Mouse (Mus musculus) hematopoietic stem cell, adult 5-6 weeks (primary cell): ENCODE measurements at regions not wholly inside any gene's neighbourhood (a gene's known extent, or its start where the extent isn't known, plus 50 kb on each side); places are given as distances from the start of the nearest gene placed in this dataset.

Experiments used
- ATAC-seq, 2 experiments: fragments of 125-278 bp in 1 of 2; replicated peaks in 1 of 2; 2 replicates each; pipeline ENCODE4 v1.8.0; 2016 to 2017; ENCODE audit warnings: inconsistent platforms in 2 of 2, mild to moderate bottlenecking in 2 of 2, moderate number of reproducible peaks in 2 of 2, low read depth in 1 of 2, moderate TSS enrichment in 1 of 2; ENCODE audit not compliant: low FRiP score in 2 of 2, poor library complexity in 2 of 2, severe bottlenecking in 2 of 2, insufficient read depth in 1 of 2, low TSS enrichment in 1 of 2

DNA sequence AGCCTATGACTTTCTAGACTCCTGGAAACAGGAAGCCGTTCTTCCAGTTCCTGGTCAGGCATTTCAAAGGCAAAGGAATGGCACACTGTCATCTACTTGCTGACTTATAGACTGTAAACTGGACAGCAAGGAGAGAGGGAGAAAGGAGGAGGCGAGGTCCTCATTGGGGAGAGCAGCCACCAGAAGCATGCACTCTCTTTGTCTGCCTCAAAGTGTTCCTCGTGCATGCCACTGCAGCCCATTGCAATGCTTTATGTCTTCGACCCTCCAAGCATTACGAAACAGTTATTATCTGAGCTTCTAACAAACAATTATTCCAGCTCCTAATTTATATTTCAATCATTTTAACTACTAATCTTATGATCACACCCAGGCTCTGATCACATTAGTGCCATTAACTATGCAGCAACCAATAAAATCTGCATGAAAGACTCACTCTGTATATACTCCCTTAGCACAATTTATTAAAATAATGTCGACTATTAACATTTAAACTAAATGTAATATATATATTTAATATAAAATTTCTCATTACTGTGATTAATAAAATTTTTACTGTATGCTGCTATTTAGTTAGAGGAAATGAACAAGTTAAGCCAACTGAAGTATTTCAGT is 417.1 kb downstream of the Meis1 start:
- no peak for ATAC-seq

DNA sequence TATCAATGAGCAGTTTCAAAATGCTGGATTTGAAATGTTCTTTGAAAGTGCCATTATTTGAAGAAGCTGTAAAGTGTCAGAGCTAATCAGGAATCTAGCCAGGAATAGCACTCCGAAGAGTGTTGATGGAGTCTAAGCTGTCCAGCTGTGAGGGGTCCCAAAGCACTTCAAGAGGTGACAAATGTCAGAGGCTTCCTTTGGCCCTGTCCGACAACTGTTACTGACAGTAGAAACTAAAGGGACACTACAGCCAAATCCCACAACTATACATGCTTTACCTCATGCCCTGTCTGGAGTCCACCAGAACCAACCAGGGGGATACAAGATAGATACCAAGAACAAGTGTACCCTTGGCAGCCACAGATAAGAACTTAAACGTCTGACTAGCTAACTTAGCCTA is 420.4 kb downstream of the Meis1 start:
- ATAC-seq = no peak

DNA sequence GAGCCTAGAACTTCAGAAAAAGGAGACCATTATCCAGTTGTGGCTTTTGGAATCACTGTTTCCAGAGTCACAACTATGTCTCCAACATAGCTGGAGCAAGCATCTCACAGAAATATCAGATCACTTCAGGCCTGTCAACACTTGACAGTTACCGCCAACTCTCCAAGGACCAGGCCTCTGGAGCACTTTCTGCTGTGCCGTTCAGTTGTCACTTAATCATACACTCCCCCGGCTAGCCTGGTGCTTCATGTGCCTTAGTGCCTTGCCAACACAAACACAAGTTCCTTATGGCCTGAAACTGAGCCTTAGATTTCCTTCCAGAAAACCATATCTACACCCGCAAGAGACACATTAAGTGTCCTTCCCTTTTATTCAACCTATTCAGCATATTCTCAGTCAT is 421.8 kb downstream of the Meis1 start:
- no peak for ATAC-seq

DNA sequence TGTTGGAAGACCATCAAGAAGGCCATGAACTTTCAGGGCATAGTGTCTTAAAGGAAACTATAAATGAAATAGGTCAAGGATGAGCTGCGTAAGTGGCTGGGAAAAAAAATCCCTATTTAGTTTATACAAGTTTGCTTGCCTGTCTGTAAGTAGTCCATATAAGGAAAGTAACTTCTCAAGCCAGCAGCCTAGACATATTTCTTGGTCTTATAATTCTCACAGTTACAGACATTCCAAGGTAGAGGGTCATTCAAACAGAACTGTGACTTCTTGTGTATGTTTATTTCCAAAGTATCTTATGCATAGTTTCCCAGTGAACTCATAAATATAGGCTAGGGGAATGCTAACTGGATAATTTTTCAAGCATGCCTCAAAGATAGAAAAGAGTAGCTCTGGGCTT is 428.3 kb downstream of the Meis1 start:
- ATAC-seq = no peak

DNA sequence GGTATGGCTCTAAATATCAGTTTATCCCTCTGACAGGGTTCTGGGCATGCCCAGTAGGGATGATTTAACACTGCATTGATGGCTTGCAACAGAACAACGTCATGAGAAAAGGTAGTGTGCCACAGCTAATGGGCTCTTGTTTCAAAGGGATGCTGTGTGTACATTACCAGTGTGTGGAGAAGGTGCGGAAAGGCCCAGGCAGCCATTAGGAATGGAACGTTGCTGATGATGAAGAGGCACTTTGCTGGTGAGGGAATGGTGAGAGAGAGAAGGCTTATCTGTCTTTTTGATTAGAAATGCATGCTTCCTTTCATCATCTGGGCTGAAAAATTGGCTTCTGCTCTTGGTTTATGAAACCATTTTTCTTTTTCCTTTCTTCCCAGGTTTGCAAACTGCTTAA is 432.3 kb downstream of the Meis1 start:
- no peak for ATAC-seq

DNA sequence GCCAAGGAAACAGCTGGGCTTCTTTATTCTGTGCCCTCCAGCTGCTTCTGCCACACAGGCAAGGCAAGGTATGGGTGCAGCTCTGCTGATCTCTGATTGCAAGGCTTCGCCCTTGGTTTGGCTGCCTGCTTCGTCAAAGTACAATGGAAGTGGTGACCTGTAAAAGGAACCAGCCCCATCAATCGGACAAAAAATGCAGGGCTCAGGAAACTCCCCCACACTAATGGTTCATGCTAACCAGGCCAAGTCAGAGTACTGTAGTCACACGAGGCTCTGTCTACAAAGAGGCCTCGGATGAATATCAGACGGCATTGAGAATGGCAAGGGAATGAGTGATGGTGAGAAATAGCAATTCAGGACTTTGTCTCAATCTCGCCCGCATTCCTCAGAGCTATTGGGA is 433.8 kb downstream of the Meis1 start:
- ATAC-seq = no peak

DNA sequence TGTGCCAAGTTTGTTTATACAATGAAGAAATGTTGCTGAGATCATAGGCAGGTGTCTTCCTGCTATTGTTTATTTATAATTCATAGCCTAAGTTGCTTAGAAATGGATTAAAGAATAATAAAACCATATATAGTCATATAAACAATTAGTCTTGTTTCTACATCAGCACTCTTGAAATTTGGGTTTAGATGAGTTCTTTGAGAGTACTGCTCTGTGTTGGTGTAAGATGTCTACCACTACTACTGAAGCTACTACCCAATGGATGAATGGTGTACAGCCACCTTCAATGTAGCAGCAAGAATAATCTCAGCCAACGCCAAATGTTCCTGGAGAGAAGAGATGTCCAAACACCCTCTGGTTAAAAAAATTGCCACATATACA is 436.0 kb downstream of the Meis1 start:
- no peak for ATAC-seq

DNA sequence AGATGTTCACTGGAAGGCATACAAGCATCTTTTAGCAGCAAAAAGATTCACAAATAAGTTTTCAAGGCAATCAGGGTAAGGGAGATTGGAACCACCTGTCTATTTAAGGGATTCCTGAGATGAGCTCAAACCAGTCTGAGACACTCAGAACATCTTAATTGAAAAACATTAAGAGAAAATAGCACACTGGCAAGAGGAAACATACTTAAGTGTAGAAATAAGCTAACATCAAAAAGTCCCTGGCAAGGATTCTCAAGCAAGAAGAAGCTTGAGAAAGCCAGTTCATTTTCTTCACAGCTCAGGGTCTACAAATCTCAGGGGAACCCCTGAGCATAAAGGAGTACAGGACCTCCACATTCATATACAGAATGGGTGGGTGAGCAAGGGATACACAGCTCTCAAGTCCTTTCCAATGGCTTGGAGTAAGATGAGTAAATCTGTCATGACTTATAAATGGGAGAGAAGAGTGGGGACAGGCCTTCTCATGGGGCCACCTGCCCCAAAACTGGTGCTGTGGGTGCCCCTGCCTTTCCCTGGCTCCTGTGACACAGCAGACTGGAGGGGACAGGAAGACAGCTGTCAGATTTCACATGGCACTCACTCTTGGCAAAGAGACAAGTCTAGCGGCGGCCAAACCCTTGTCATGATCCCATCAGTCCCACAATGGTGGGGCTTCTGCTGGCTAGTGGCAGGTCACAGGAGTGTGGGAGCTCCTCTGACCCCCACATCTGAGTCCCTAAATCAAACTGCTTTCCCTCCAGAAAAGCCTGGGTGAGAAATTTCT is 436.6 kb downstream of the Meis1 start:
- ATAC-seq = peak in 1 of 2 experiments; percentile 21; a peak in 1 of 4 replicates

DNA sequence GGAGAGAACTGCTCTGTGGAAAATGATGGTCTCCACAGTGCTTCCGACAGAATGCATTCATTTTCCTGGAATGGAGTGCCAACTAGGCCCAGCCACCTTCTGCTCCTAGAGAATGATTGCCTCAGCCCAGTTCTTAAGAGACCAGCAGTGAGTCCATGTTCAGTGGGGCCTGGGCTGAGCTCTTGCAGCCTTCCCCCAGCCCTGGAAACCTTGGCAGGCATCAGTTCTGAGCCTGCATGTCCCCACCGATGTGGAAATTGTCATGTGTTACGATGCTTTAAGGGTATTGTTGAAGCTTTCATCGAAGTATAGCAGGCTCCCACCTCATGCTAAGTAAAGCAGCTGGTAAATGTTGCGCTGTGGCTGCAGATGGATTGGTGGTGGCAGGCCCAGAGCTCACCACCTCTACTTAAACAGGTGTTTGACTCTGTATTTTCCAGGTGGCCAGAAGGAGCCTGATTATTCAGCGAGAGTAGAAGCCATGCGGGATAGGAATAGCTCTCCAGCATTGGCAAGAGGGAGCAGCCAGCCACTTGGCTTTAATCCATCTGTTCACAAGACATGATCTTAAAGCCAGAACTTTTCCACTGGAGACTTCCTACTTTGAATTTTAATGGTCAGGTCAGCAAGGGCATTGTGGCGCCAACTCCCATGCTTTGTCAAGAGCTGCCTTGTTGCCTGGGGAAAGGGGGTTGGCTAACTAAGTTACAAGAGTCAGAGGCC is 437.5 kb downstream of the Meis1 start:
- no peak for ATAC-seq

DNA sequence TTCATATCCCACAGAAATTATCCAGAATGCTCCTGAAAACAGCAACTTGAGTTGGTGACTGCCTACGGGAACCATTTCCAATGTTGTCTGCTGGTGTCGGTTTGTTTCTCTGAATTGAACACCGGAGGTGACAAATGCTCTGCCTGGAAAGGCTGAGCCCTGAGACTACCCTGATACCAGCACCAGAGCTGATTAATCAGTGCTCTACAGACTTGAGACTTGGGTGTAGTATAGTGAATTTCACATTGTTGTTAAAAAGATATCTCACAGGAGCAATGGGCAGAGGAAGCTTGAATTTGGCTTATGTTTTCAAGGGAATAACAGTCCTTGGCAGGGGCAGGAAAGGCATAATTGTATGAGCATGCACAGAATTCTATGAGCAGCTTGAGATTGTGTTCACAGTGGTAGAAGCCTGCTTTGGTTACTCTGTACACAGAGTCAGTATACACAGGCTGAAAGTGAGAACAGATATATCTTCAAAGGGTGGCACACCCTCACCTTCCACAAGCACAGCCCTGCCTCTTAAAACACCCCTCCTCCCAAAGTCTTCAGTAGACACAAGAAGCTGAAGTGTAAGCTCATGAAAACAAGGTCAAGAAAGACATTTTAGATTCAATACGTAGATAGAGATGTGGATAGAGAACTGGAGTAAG is 447.1 kb downstream of the Meis1 start:
- ATAC-seq = no peak

DNA sequence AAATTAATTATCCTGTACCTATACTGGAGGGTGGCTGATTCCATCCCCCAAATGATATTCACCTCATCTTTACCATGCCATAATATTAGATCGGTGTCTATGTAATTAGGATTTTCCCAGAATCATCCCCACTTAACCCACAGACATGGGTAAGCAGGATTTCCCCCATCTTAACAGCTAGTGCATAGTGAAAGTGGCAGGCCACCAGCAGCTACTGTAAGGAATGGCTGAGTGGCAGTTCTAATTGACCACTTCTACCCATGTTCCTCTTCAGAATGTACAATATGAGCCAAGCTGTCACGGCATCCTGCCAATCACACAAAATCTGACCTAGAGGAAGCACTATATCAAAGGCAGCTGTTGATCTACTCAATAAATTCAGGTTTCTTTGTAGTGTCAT is 455.8 kb downstream of the Meis1 start:
- no peak for ATAC-seq

DNA sequence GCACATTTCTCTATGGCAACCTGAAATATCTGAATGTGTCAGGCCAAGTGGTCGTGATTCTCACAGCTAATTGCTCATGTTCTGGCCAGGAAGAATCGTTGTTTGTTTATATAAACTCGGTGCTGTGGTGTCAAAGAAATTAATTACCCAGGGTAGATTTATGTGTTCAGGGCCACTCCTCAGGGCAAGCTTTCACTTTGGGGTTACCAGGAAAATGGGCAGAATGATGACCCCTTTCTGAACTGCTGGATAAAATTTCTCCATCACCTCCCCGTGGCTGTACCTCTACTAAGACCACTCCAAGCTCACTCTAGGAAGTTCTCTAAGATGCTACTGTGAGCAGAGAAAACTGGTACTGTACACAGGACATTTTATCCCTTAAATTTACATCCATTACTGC is 460.1 kb downstream of the Meis1 start:
- ATAC-seq = no peak

DNA sequence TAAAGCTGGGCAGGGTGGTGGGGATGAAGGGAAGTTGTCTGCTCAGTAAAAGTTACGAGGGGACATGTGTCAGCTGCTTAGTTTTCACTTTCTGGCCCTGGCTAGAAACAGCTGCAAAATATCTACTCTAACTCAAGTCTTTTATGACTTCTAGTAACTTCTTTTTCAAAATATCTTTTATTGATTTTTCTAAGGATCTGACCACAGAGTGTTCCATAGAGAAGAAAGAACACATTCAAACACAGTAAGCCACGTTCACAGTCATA is 483.3 kb downstream of the Meis1 start:
- ATAC-seq = no peak

DNA sequence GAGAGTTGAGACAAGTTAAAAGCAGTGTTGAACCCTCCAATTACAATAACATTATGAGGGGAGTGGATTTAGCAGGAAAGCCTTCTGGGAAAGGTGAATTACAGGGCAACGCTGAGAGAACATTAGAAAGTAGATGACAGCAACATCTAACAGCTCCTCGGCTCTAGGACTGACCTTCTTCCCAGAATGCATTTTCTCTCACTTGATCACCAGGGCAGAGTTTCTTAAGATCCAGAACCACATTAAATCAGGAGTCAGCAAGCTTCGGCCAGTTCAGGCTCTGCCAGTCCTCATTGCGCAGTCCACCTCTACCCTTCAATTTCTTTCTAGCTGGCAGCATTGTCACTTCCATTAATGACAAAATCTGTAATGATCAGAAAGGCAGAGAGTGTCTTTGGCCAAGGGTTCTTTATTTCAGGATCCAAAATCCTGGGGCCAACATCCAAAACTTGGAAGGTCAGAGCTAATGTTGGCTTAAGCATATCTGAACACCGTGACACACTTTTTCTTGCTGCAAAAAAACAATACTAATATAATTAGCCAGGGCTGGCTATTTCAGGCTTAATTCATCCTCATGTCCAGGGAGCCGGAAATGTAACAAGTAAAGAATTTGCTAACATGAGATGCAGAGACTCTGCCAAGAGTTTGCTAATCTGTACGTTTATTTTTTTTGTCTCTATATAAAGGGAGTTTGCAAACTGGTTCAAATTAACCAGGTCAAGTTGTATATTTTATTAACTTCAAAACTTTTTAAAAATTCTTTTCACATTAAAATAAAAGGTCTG is 483.8 kb downstream of the Meis1 start:
- ATAC-seq = no peak

DNA sequence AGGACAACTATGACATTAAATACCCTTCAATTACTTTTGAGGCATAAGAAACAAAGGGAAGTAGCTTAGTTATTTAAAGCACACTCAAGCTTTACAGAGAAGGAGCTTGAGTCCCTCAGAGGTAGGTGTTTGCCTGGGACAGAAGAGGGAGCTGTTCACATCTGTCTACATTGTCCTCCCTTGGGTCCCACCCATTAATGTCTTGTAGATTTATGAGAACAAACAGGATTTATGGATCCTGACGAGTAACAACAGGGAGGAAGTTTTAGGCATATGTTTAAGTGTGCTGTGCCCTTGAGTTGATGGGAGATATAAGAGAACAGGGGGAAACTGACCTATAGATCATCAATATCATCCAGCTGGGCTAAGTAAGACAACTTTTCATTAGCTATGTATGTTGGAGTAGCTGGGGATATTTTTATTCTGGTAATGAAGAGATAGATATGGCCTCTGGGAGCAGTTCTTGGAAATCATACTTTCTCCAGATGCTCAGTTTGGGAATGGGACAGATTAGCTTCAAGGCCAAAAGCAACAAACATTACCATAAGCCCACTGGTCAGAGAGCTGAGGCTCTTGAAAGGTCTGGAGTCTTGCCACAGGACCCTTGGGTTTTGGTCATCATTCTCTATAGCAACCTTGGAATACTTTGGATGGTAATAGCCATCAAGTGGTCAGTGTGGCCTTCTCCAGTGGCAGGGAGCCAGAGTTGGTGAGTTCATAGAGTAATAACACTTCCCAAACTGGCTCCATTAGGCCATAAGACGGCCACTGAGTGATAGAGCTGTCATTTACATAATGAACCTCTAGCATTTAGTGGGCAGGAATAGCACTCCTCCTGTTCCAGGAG is 487.3 kb downstream of the Meis1 start:
- ATAC-seq = no peak

DNA sequence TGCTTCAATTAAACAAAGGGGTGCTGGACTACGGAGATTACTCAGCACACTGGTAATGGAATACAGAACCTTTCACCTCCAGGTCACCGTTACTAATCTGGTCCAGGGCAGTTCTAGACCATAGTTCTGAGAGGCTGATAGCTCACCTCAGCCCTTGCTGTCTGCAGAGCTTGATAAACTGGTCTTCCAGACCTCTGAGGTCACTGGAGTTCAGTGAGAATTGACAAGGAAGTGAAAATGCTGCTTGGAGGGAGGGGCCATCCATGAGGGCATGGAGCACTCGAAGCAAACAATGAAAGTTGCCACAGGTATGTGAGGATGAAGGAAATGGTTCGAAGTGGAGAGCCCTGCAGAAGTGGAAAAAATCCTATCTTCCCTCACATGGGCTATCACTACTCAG is 490.2 kb downstream of the Meis1 start:
- ATAC-seq = no peak
